Mouse (Mus musculus) limb, embryonic 12.5 days (tissue): ENCODE data around the gene Slc4a3. TPM values are rescaled to one million over a fixed set of nuclear protein-coding genes. Genes with fewer than 3 reads are reported as not detected.
A peak's percentile ranks its signal among the peaks of the same experiment; 100 is the strongest.

Experiments
- ATAC-seq: fragments of 200-750 bp; cut with Nextera tagmentation; 2 replicates; pipeline ENCODE4 v1.8.0; 2017; ENCODE audit warnings: low read depth, moderate TSS enrichment; ENCODE audit not compliant: insufficient number of reproducible peaks, insufficient read depth, low FRiP score, low TSS enrichment
- H3K27ac ChIP-seq: fragments of 300-500 bp; sonication (generic); 2 replicates; pipeline ENCODE4 v1.5.1; 2016; ENCODE audit warnings: mild to moderate bottlenecking, moderate library complexity
- H3K27me3 ChIP-seq: fragments of 300-500 bp; sonication (generic); 2 replicates; pipeline ENCODE4 v1.6.1; 2016; ENCODE audit warnings: mild to moderate bottlenecking, moderate library complexity
- H3K36me3 ChIP-seq: fragments of 300-500 bp; sonication (generic); 2 replicates; pipeline ENCODE4 v1.6.1; 2016; ENCODE audit warnings: mild to moderate bottlenecking, moderate library complexity
- H3K4me1 ChIP-seq: fragments of 300-500 bp; sonication (generic); replicated peaks from 2 replicates; pipeline ENCODE4 v1.6.1; 2016
- H3K4me2 ChIP-seq: fragments of 300-500 bp; sonication (generic); 2 replicates; pipeline ENCODE4 v1.6.1; 2016; ENCODE audit warnings: mild to moderate bottlenecking, moderate library complexity
- H3K4me3 ChIP-seq: fragments of 300-500 bp; sonication (generic); replicated peaks from 2 replicates; pipeline ENCODE4 v1.5.1; 2016; ENCODE audit warnings: mild to moderate bottlenecking
- H3K9ac ChIP-seq: fragments of 300-500 bp; sonication (generic); replicated peaks from 2 replicates; pipeline ENCODE4 v1.6.1; 2016; ENCODE audit warnings: mild to moderate bottlenecking, moderate library complexity
- H3K9me3 ChIP-seq: fragments of 300-500 bp; sonication (generic); 2 replicates; pipeline ENCODE4 v1.6.1; 2016; ENCODE audit warnings: mild to moderate bottlenecking, moderate library complexity
- WGBS: fragments of 180-500 bp; shearing (Covaris S2); methylation state at CpG from one replicate; pipeline ENCODE4 v1.1.7; 2016; 5-methylcytosine and 5-hydroxymethylcytosine counted together
- polyA plus RNA-seq: library from polyadenylated mRNA; unstranded; fragments of >200 nt; fragmentation: Nextera tagmentation; extraction: Ambion mirVana; gene quantifications from 2 replicates; pipeline ENCODE4 v1.2.1, GENCODE M21; 2016

Gene Slc4a3
- polyA plus RNA-seq, 1 experiment from 2014 or later = 33.7 TPM

GRCm38 (mm10) chr1:75507006-75507405, 39.1 kb upstream of the Slc4a3 start, which contains the start of gene Inha:
Gene Inha, plus strand, starts transcription at chr1:75507077.
- Histone ChIP-seq H3K36me3 (peaks cover 20% of the 10 kb centered on the region), H3K9ac (peak within 1 kb of the TSS; percentile 95), H3K4me1 (peaks cover 48% of the 10 kb centered on the region), H3K27me3 (peaks cover 17% of the 10 kb centered on the region), H3K9me3 (no peaks in the 10 kb centered on the region), H3K4me3 (peak within 1 kb of the TSS; percentile 73), H3K4me2 (peak within 1 kb of the TSS; percentile 91), H3K27ac (peak within 1 kb of the TSS; percentile 99)
- ATAC-seq = peak; percentile 24; the same call in 1 of the 2 replicates
- WGBS = 74% methylated on average over 10 of the region's 10 CpGs

GRCm38 (mm10) chr1:75509586-75509985, 36.5 kb upstream of the Slc4a3 start:
- H3K4me3 ChIP-seq = no peak overlapping the region
- H3K9me3 ChIP-seq = no peaks in the 10 kb centered on the region
- H3K4me2 ChIP-seq = no peak overlapping the region
- 42% methylated on average over 20 of the region's 20 CpGs for WGBS
- no peak overlapping the region; the same call in 1 of the 2 replicates for H3K9ac ChIP-seq
- peaks cover 17% of the 10 kb centered on the region for H3K27me3 ChIP-seq
- H3K4me1 ChIP-seq = peaks cover 32% of the 10 kb centered on the region
- no peaks in the 10 kb centered on the region for H3K36me3 ChIP-seq
- ATAC-seq = no peak
- H3K27ac ChIP-seq = no peak overlapping the region

- H3K27ac ChIP-seq = no peak overlapping the region
- no peak for ATAC-seq
- no peak overlapping the region for H3K4me2 ChIP-seq
- peaks cover 27% of the 10 kb centered on the region for H3K4me1 ChIP-seq
- H3K36me3 ChIP-seq = no peaks in the 10 kb centered on the region
- no peak overlapping the region for H3K9ac ChIP-seq
- H3K4me3 ChIP-seq = no peak overlapping the region
- 80% methylated on average over 5 of the region's 5 CpGs for WGBS
- H3K9me3 ChIP-seq = no peaks in the 10 kb centered on the region
- H3K27me3 ChIP-seq = peaks cover 17% of the 10 kb centered on the region
These were observed 35.9 kb upstream of the Slc4a3 start for GRCm38 (mm10) chr1:75510154-75510553.

- no peaks in the 10 kb centered on the region for H3K9me3 ChIP-seq
- H3K4me3 ChIP-seq = no peak overlapping the region
- H3K4me1 ChIP-seq = peaks cover 24% of the 10 kb centered on the region
- H3K4me2 ChIP-seq = no peak overlapping the region
- no peaks in the 10 kb centered on the region for H3K36me3 ChIP-seq
- no peak overlapping the region; the same call in 1 of the 2 replicates for H3K9ac ChIP-seq
- no peak for ATAC-seq
- H3K27ac ChIP-seq = peak overlapping the region; percentile 75
- peaks cover 17% of the 10 kb centered on the region for H3K27me3 ChIP-seq
- WGBS = 57% methylated on average over 4 of the region's 4 CpGs
These were observed 34.4 kb upstream of the Slc4a3 start for GRCm38 (mm10) chr1:75511437-75512210.

- H3K4me3 ChIP-seq = no peak overlapping the region
- H3K36me3 ChIP-seq = no peaks in the 10 kb centered on the region
- no peaks in the 10 kb centered on the region for H3K9me3 ChIP-seq
- WGBS = 87% methylated on average over 3 of the region's 3 CpGs
- no peak overlapping the region for H3K9ac ChIP-seq
- no peak overlapping the region for H3K4me2 ChIP-seq
- ATAC-seq = no peak
- H3K4me1 ChIP-seq = peaks cover 15% of the 10 kb centered on the region
- H3K27ac ChIP-seq = no peak overlapping the region
- peaks cover 15% of the 10 kb centered on the region for H3K27me3 ChIP-seq
These were observed 33.5 kb upstream of the Slc4a3 start for GRCm38 (mm10) chr1:75512550-75512949.

GRCm38 (mm10) chr1:75516703-75517380, 29.2 kb upstream of the Slc4a3 start:
- no peak overlapping the region for H3K27ac ChIP-seq
- ATAC-seq = no peak
- no peaks in the 10 kb centered on the region for H3K27me3 ChIP-seq
- no peaks in the 10 kb centered on the region for H3K9me3 ChIP-seq
- H3K4me2 ChIP-seq = no peak overlapping the region
- H3K36me3 ChIP-seq = no peaks in the 10 kb centered on the region
- H3K4me3 ChIP-seq = no peak overlapping the region
- WGBS = 73% methylated on average over 15 of the region's 15 CpGs
- H3K9ac ChIP-seq = no peak overlapping the region
- peaks cover 9% of the 10 kb centered on the region; the same call in 1 of the 2 replicates for H3K4me1 ChIP-seq

GRCm38 (mm10) chr1:75517984-75518383, 28.1 kb upstream of the Slc4a3 start:
- H3K4me3 ChIP-seq = no peak overlapping the region
- peak overlapping the region; percentile 59; the same call in 1 of the 2 replicates for H3K27ac ChIP-seq
- H3K36me3 ChIP-seq = no peaks in the 10 kb centered on the region
- H3K4me1 ChIP-seq = peaks cover 15% of the 10 kb centered on the region; the same call in 1 of the 2 replicates
- no peak overlapping the region for H3K4me2 ChIP-seq
- WGBS = 61% methylated on average over 4 of the region's 4 CpGs
- H3K9me3 ChIP-seq = no peaks in the 10 kb centered on the region
- no peak overlapping the region for H3K9ac ChIP-seq
- H3K27me3 ChIP-seq = no peaks in the 10 kb centered on the region
- ATAC-seq = no peak

GRCm38 (mm10) chr1:75518427-75518826, 27.6 kb upstream of the Slc4a3 start:
- Histone ChIP-seq H3K27me3 (no peaks in the 10 kb centered on the region), H3K4me1 (peaks cover 15% of the 10 kb centered on the region; the same call in 1 of the 2 replicates), H3K4me3 (no peak overlapping the region), H3K9me3 (no peaks in the 10 kb centered on the region), H3K4me2 (no peak overlapping the region), H3K27ac (peak overlapping the region; percentile 59; the same call in 1 of the 2 replicates), H3K36me3 (no peaks in the 10 kb centered on the region), H3K9ac (no peak overlapping the region)
- 95% methylated on average over 4 of the region's 4 CpGs for WGBS
- no peak for ATAC-seq

GRCm38 (mm10) chr1:75519576-75519975, 26.5 kb upstream of the Slc4a3 start:
- Histone ChIP-seq H3K4me1 (peaks cover 15% of the 10 kb centered on the region; the same call in 1 of the 2 replicates), H3K9me3 (no peaks in the 10 kb centered on the region), H3K9ac (no peak overlapping the region), H3K4me2 (no peak overlapping the region), H3K36me3 (no peaks in the 10 kb centered on the region), H3K27ac (no peak overlapping the region; the same call in 1 of the 2 replicates), H3K4me3 (no peak overlapping the region), H3K27me3 (no peaks in the 10 kb centered on the region)
- 83% methylated on average over 5 of the region's 5 CpGs for WGBS
- no peak for ATAC-seq

- peak within 1 kb of the TSS; percentile 96 for H3K27ac ChIP-seq
- peak within 1 kb of the TSS; percentile 72 for H3K4me2 ChIP-seq
- peaks cover 15% of the 10 kb centered on the region; the same call in 1 of the 2 replicates for H3K4me1 ChIP-seq
- peaks cover 16% of the 10 kb centered on the region for H3K36me3 ChIP-seq
- peak; percentile 96 for ATAC-seq
- no peaks in the 10 kb centered on the region for H3K27me3 ChIP-seq
- peak within 1 kb of the TSS; percentile 62 for H3K4me3 ChIP-seq
- under 1% methylated on average over 46 of the region's 46 CpGs for WGBS
- H3K9me3 ChIP-seq = no peaks in the 10 kb centered on the region
- peak within 1 kb of the TSS; percentile 52 for H3K9ac ChIP-seq
These were observed 24.6 kb upstream of the Slc4a3 start, which contains the start of gene Stk11ip for GRCm38 (mm10) chr1:75521321-75522031. Gene Stk11ip, plus strand, starts transcription at chr1:75521529.

- no peak overlapping the region for H3K27ac ChIP-seq
- WGBS = 92% methylated on average over 7 of the region's 7 CpGs
- no peak overlapping the region for H3K9ac ChIP-seq
- H3K4me1 ChIP-seq = peaks cover 11% of the 10 kb centered on the region; the same call in 1 of the 2 replicates
- H3K4me3 ChIP-seq = no peak overlapping the region
- H3K9me3 ChIP-seq = no peaks in the 10 kb centered on the region
- H3K4me2 ChIP-seq = no peak overlapping the region
- H3K36me3 ChIP-seq = peaks cover 48% of the 10 kb centered on the region
- no peaks in the 10 kb centered on the region for H3K27me3 ChIP-seq
- no peak for ATAC-seq
These were observed 21.4 kb upstream of the Slc4a3 start for GRCm38 (mm10) chr1:75524679-75525078.
